Mouse (Mus musculus) limb, embryonic 14.5 days (tissue): ENCODE measurements around the gene Fign. TPM values are rescaled to one million over a fixed set of nuclear protein-coding genes. Genes with fewer than 3 reads are reported as not detected.

Experiments
- ATAC-seq: fragments of 200-750 bp; cut with Nextera tagmentation; 2 replicates; pipeline ENCODE4 v1.8.0; 2017; ENCODE audit warnings: low read depth, moderate number of reproducible peaks, moderate TSS enrichment; ENCODE audit not compliant: low FRiP score
- DNase-seq: peaks from one replicate; pipeline ENCODE4 v3.0.0-alpha.2; 2015; ENCODE audit warnings: low spot score
- H3K27ac ChIP-seq: fragments of 300-500 bp; sonication (generic); replicated peaks from 2 replicates; pipeline ENCODE4 v1.5.1; 2014; ENCODE audit warnings: low read depth, mild to moderate bottlenecking, low read length, moderate library complexity, mixed read lengths
- H3K27me3 ChIP-seq: fragments of 300-500 bp; sonication (generic); 2 replicates; pipeline ENCODE4 v1.6.1; 2014; ENCODE audit warnings: low read length, mixed read lengths; ENCODE audit not compliant: control insufficient read depth, insufficient read depth
- H3K36me3 ChIP-seq: fragments of 300-500 bp; sonication (generic); 2 replicates; pipeline ENCODE4 v1.6.1; 2014; ENCODE audit warnings: mild to moderate bottlenecking, low read length, moderate library complexity, mixed read lengths; ENCODE audit not compliant: control insufficient read depth, insufficient read depth
- H3K4me1 ChIP-seq: fragments of 300-500 bp; sonication (generic); 2 replicates; pipeline ENCODE4 v1.6.1; 2014; ENCODE audit warnings: antibody characterized with exemption, low read length, mixed read lengths; ENCODE audit not compliant: control insufficient read depth, insufficient read depth
- H3K4me2 ChIP-seq: fragments of 300-500 bp; sonication (generic); replicated peaks from 2 replicates; pipeline ENCODE4 v1.6.1; 2014; ENCODE audit warnings: low read depth, mild to moderate bottlenecking, low read length, moderate library complexity; ENCODE audit not compliant: severe bottlenecking
- H3K4me3 ChIP-seq: fragments of 300-500 bp; sonication (generic); replicated peaks from 2 replicates; pipeline ENCODE4 v1.5.1; 2014; ENCODE audit warnings: low read length
- H3K9ac ChIP-seq: fragments of 300-500 bp; sonication (generic); 2 replicates; pipeline ENCODE4 v1.6.1; 2014; ENCODE audit warnings: mild to moderate bottlenecking, low read depth, low read length, moderate library complexity; ENCODE audit not compliant: severe bottlenecking
- H3K9me3 ChIP-seq: fragments of 300-500 bp; sonication (generic); 2 replicates; pipeline ENCODE4 v1.6.1; 2016; ENCODE audit warnings: low read length; ENCODE audit not compliant: control insufficient read depth
- POLR2A ChIP-seq: fragments of 200-500 bp; IDR thresholded peaks from 2 replicates; pipeline ENCODE4 v1.8.0; 2012; ENCODE audit warnings: inconsistent platforms, mild to moderate bottlenecking, moderate library complexity, borderline replicate concordance; ENCODE audit not compliant: insufficient read depth, insufficient read length; ENCODE audit errors: extremely low read depth
- WGBS: fragments of 180-500 bp; shearing (Covaris S2); extraction: QIAGEN DNeasy Blood & Tissue Kit; methylation state at CpG from one replicate; pipeline ENCODE4 v1.1.7; 2014; 5-methylcytosine and 5-hydroxymethylcytosine counted together
- polyA plus RNA-seq, 2 experiments: library from polyadenylated mRNA; depleted of rRNA in 1 of 2; stranded (reverse) in 1 of 2; unstranded in 1 of 2; fragments of >200 nt; fragmentation: Nextera tagmentation in 1 of 2; extraction: Ambion mirVana in 1 of 2; gene quantifications; 2 replicates each; pipeline versions ENCODE4 v1.2.1 to v1.2.3; 2012 to 2014

Gene Fign
- polyA plus RNA-seq, 2 experiments: 2.8 to 4.0 TPM

DNA sequence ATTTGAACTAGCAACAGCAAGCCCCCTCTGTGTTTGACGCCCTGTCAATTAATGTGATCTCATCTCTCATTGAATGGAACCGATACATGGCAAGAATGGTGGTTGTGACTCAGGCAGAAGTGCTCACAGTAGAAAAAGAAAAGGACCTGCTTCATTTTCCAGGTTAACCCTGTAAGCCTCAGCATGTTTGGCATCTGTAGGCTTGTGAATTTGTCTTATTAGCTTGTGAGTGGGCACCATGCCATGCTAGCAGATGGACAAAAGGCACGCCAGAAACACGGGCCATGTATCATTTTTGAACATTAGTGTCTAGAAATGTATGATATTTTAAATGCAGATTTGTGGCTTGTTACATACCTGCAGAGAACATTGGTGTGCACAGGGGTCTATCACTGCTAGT lies 12.0 kb upstream of the Fign start:
- Histone ChIP-seq H3K27ac (no peak overlapping the region), H3K4me1 (no peaks in the 10 kb centered on the region), H3K36me3 (no peaks in the 10 kb centered on the region), H3K4me2 (no peak overlapping the region), H3K9ac (no peak overlapping the region), H3K4me3 (no peak overlapping the region), H3K27me3 (no peaks in the 10 kb centered on the region), H3K9me3 (no peaks in the 10 kb centered on the region)
- TF ChIP-seq POLR2A: no peak
- 89% methylated on average over 4 of the region's 4 CpGs for WGBS
- no peak for ATAC-seq
- no peak for DNase-seq

DNA sequence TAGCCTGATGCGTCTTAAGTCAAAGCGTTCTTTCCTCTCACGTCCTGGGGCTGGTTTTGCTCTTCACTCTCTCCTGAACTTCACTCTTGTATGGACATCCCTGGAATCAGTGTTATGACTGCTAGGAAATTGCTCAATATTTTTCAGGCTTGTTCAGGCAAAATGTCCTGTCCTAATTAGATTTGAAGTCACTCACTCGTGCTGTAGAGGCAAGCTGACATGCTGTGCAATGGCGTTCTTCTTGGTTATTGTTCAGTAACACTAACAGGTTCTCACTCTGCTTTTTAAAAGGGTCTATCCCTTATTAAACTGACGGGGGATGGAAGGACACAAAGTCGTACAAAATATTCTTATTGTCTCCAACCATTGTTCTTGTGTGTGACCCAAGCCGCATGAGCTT lies 10.2 kb upstream of the Fign start:
- Histone ChIP-seq H3K9ac (no peak overlapping the region), H3K36me3 (no peaks in the 10 kb centered on the region), H3K27ac (no peak overlapping the region), H3K9me3 (no peaks in the 10 kb centered on the region), H3K27me3 (no peaks in the 10 kb centered on the region), H3K4me3 (no peak overlapping the region), H3K4me2 (no peak overlapping the region), H3K4me1 (no peaks in the 10 kb centered on the region)
- WGBS: 70% methylated on average over 8 of the region's 8 CpGs
- ATAC-seq (no peak), DNase-seq (no peak)
- no peak for TF ChIP-seq POLR2A

DNA sequence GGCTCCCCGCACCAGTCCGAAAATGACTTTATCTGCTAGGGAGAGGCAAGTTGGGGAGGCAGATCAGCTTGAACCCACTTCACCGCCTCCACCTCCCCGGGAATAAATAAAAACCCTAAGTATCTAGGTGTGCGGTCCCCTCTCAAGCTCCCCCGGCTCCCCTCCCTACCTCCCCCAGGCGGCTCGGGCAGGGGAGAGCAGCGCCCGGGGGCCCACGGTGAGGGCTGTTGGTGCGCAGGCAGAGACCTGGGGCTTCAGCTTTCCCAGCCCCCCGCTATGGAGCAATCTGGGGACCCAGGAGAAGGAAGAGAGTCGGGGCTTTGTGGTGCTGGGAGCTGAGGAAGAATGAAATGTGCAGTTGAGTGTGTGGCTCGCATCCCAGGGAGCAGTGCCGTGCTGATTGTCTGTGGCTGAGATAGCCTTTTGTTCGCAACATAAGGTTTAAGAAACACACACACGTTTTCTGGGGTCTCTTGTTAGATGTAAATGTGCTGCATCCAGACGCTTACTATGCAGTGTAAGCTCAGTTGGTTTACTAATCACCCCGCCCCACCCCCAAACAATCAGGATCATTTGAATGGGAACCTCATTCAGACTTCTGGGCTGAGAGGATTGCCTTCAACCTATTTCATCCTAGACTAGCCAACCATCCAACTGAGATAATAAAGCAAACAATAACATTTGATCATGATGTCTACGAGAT lies 931 bp upstream of the Fign start:
- Histone ChIP-seq H3K36me3 (no peaks in the 10 kb centered on the region), H3K4me2 (peak overlapping the region; percentile 72), H3K9me3 (no peaks in the 10 kb centered on the region), H3K27me3 (no peaks in the 10 kb centered on the region), H3K4me1 (peaks cover 3% of the 10 kb centered on the region), H3K9ac (peak overlapping the region; percentile 95), H3K27ac (peak overlapping the region; percentile 95), H3K4me3 (peak overlapping the region; percentile 75)
- 5% methylated on average over 21 of the region's 21 CpGs for whole genome bisulfite sequencing
- peak; percentile 78 for ATAC-seq
- DNase-seq: peak; percentile 43
- TF ChIP-seq POLR2A: 0 out of 2 replicates have a peak, but pooled peaks have one; percentile 8

DNA sequence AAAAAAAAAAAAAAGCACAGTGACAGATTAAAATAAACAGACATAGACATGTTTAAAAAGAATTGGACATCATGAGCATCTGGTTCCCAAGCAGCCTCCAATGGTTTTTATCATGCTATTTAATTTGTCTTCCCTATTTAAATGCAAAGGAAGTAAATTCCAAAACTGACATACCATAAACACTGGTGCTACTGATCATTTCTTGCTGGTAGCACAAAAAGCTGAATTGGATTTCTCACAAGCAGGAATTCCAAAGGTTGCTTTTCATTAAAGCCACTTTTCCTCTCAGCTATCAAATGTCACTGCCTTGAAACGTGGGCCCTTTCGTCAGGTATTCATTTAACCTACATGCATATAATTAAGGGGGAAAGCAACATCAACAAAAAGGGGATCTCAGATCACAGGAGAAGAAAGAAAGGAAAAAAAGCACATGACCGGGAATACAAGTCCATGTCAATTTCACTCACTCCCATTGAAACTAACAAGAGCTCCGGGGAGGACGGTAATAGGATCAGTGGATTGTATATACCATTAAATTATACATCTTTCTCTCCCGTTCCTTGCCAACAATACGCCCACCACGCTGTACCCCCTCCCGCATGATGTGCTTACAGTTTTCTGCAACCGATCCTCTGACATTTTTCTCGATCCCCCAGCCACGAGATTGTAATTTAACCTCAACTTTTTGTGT lies 972 bp downstream of the Fign start:
- no peak for DNase-seq
- H3K9me3 ChIP-seq: no peaks in the 10 kb centered on the region
- H3K27me3 ChIP-seq: no peaks in the 10 kb centered on the region
- peak overlapping the region; percentile 95 for H3K9ac ChIP-seq
- peak overlapping the region; percentile 75 for H3K4me3 ChIP-seq
- H3K4me2 ChIP-seq: peak overlapping the region; percentile 72
- peaks cover 3% of the 10 kb centered on the region for H3K4me1 ChIP-seq
- H3K36me3 ChIP-seq: no peaks in the 10 kb centered on the region
- ATAC-seq: no peak
- 1% methylated on average over 12 of the region's 12 CpGs for WGBS
- no peak overlapping the region for H3K27ac ChIP-seq
- TF ChIP-seq POLR2A: no peak

DNA sequence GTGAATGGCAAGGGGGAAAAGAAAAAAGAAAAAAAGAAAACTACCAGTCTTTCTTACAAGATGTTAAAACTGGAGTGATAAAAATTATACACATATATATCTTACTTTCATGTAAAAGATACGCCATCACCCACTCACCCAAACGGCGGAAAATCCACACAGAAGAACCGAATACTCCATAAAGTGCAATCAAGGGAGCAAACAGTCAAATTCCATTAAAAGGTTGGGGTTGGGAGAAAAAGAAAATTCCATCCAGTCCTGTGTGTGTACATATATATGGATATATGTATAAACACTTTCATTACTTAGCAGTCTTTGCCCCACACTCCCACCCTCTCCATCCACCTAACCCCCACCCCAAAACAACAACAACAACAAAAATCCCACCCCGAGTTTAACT lies 1.7 kb downstream of the Fign start:
- peaks cover 3% of the 10 kb centered on the region for H3K4me1 ChIP-seq
- no peak overlapping the region for H3K27ac ChIP-seq
- WGBS: 31% methylated on average over 5 of the region's 5 CpGs
- H3K4me3 ChIP-seq: peak overlapping the region; percentile 75
- H3K9ac ChIP-seq: no peak overlapping the region
- H3K9me3 ChIP-seq: no peaks in the 10 kb centered on the region
- peak overlapping the region; percentile 72 for H3K4me2 ChIP-seq
- no peak for ATAC-seq
- no peak for DNase-seq
- no peaks in the 10 kb centered on the region for H3K27me3 ChIP-seq
- TF ChIP-seq POLR2A: no peak
- H3K36me3 ChIP-seq: no peaks in the 10 kb centered on the region
